Mouse (Mus musculus) layer of hippocampus, postnatal 36 days (tissue): ENCODE results near the gene Car14. TPM values are rescaled to one million over a fixed set of nuclear protein-coding genes. Genes with fewer than 3 reads are reported as not detected.
"Not testable (repeated sequence)": the region's sequence is repeated elsewhere in the genome, so short reads cannot be mapped to it uniquely, and the experiment has no call there.

ENCODE experiments used
- DNase-seq, 2 experiments: peaks; one replicate each; pipeline ENCODE4 v3.0.0; 2022
- total RNA-seq, 2 experiments: library from RNA; stranded (reverse); gene quantifications; 2 replicates each; pipeline ENCODE4 v1.2.3; 2021

The Car14 gene
- total RNA-seq, 2 experiments from 2014 or later = 9.0 to 12.2 TPM

GRCm38 (mm10) chr3:95891211-95892065 is 13.1 kb downstream of the Car14 start, which contains the start of gene BC028528:
TSS of gene BC028528 (minus strand) at chr3:95892005.
- DNase-seq = no peak

DNA sequence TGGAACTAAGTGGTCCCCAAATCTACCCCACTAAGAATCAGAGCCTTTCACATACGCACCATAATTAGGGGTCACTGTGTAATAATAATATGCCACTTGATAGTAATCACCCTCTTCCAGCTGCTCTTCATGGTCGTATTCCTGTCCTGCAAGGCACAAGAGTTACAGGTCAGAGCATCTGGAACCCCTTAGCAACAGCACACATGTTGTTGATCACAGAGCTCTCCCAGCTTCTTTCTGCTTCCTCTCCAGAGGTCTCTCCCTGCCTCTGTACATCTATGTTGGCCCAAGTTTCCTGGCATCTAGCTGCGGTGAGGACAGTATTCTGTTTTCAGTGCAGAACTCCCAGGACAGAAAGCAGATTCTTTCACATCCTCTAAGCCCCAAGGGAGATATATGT is 14.8 kb downstream of the Car14 start:
- DNase-seq = no peak

GRCm38 (mm10) chr3:95887596-95887995 is 16.9 kb downstream of the Car14 start:
- no peak for DNase-seq

DNA sequence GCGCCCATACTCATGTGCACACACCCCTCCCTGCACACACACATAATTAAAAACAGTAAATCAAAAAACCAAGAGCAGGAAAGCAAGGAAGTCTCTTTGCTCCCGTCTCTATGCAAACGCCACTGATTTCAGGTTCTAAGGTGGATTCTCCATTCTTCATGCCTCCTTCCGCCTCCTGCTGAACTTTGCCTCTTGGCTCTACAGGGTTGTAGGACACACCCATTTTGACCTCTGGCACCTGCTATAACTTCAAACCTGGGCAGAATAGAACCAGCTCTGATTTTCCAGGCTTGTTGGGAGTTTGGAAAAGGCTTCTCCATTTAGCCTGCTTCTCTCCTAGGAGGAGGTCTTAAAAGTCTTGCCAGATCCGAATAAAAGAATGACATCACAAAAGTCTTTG is 20.1 kb downstream of the Car14 start:
- DNase-seq = no peak

DNA sequence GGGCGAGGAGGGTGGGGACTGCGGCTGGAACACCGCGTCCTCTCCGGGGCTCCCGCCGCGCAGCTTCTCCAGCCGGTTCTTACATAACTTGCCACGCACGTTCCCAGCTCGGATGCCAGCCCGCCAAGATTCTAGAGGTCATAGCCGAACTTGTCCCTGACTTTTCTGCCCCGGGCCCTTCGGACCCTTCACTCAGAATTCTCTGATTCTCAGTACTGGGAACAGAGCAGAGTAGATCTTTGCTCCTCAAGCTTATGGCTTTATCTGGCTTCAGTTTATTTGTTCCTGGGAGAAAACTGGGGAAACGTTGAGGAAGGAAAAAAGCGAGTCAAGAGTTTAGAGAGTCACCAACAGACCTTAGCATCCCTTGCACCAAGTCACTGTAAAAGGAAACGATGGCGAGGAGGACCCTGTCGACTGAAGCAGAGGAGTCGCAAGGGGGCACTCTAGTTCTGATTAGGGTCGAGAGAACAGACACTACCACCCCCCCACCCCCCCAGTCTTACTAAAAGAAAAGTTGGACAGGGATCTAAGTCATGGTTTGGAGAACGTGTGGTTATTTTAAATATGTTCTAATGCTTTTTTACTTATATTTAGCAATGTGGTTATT is 21.6 kb downstream of the Car14 start:
- peak; percentile 60 to 64 for DNase-seq

DNA sequence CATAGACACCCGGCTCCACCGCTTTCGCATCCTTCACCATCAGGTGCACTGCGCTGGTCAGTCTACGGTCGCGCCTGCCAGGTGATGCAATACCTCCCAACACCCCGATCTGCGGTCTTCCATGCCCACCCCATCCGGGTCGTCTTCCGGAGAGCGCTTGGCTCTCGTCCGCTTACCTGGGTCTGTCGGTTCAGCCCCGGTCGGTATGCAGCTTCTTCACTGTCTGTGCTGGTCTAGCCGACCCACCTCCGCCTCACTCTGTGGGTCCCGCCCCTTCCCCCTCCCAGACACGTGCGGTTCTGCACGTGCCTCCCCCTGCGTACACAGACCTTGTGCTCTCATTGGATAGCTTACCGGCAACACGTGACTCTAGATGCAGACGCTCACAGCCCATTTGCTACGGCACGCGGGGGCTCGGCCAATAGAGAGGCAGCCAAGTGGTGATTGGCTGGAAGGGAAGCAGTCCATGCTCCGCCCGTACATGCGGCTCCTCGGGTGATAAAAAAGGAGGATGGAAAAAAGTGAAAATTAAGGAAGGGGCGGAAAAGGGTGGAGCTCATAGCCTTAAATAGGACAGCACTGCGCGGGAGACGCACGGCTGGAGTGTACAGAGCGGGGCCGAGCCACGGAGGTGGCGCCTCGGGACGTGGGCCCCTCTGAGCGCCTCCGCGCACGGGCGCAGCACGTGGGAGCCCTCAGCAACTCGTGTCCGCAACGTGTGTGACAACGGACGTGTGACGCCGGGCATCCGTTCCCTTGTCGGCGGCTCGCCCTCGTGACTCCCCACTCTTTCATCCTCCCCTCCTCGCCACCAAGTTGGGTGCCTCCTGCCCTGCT is 22.3 kb downstream of the Car14 start, which contains the start of gene Ciart:
Gene Ciart (minus strand): TSS at position 273 of the 837 bp plus-strand sequence.
- peak; percentile 95 to 96 for DNase-seq

- no peak for DNase-seq
These were observed 25.4 kb downstream of the Car14 start for GRCm38 (mm10) chr3:95879063-95879462.

DNA sequence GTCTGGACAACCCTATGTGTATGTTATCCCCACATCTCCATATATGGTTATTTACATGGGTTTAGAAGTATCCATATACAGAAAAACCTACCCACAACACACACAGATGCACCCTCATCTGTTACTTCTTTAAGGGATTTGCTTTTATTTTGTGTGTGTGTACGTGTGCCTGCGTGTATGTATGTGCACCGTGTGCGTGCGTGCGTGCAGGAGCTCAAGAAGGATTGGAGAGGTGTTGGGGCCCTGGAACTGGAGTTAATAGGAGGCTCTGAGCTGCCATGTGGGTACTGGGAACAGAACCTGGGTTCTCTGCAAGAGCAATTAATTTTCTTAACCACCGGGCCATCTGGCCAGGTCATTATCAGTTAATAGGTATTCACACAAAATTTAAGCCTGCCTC is 32.4 kb downstream of the Car14 start:
- no peak for DNase-seq

- DNase-seq = peak; percentile 85 to 86
These were observed 33.1 kb downstream of the Car14 start, which contains the start of gene Mrps21 for GRCm38 (mm10) chr3:95871392-95871867. TSS of gene Mrps21 (minus strand) at chr3:95871519.

- peak in 1 of 2 experiments; percentile 32 for DNase-seq
These were observed 33.5 kb downstream of the Car14 start for GRCm38 (mm10) chr3:95870976-95871375.

- DNase-seq = no peak
These were observed 37.1 kb downstream of the Car14 start for GRCm38 (mm10) chr3:95867408-95867807.

- DNase-seq = no peak
These were observed 38.4 kb downstream of the Car14 start for GRCm38 (mm10) chr3:95866071-95866470.

GRCm38 (mm10) chr3:95865571-95865970 is 38.9 kb downstream of the Car14 start:
- DNase-seq = no peak

DNA sequence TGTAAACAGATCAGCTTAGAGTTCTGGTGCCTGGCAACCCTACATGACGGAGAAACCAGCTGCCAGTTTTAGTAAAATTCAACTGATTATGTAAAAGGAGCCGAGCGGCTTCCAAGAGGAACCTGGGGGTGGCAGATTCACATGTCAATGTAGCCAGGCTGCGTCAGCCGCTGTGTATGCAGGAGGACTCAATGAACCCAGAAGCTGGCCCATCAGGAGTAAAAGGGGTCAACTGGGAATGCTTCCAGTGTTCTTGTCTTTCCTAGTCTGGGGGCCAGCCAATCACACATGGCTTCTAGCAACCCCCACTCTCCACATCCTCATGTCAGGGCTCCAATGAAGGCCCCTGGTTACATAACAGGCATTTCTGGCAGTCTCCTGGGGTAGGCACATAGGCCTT is 39.4 kb downstream of the Car14 start:
- DNase-seq = peak; percentile 69 to 73

DNA sequence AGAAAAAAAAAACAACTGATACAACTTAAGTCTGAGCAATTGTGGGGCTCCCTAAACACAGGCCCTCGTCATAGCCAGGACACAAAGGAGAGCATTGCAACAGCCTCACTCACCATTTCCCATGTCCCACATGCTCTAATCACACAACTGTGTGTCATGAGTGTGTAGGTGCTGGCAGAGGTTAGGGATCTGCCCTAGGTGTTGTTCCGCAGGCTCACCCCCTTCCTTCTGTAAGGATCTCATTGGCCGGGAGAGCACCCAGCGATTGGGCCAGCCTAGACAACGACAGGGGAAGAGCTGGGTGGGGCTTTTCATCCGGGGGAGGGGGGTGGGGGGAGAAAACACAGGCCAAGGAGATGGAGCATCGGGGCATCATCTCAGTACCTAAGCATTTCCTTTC is 40.9 kb downstream of the Car14 start:
- DNase-seq = no peak

- DNase-seq = peak in 1 of 2 experiments; percentile 30
These were observed 42.7 kb downstream of the Car14 start for GRCm38 (mm10) chr3:95861796-95862195.

DNA sequence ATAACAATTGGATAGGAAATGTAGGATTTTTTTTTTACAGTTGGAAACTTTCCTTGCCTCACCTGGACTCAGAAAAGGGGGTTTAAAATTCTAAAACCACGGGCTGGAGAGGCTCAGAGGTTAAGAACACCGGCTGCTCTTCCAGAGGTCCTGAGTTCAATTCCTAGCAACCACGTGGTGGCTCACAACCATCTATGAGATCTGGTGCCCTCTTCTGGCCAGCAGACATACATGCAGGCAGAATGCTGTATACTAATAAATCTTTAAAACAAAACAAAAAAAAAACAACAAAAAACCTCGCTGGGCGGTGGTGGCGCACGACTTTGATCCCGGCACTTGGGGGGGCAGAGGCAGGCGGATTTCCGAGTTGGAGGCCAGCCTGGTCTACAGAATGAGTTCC is 43.3 kb downstream of the Car14 start:
- no peak for DNase-seq

GRCm38 (mm10) chr3:95860323-95860722 is 44.2 kb downstream of the Car14 start:
- no peak for DNase-seq

GRCm38 (mm10) chr3:95858278-95858677 is 46.2 kb downstream of the Car14 start:
- DNase-seq = not testable (repeated sequence)

DNA sequence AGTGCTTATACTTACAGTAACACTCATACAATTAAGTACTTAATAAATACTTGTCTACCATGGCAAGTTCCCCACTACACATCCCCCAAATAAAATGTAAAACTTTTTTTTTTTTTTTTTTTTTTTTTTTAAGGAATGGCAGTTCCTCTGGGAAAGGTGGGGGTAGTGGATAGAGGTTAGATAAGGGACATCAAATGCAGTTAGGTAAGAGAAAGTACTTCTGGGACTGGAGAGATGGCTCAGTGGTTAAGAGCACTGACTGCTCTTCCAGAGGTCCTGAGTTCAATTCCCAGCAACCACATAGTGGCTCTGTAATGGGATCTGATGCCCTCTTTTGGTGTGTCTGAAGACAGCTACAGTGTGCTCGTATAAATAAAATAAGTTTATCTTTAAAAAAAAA is 47.4 kb downstream of the Car14 start:
- DNase-seq = not testable (repeated sequence)

GRCm38 (mm10) chr3:95856115-95856514 is 48.4 kb downstream of the Car14 start:
- DNase-seq = no peak

- DNase-seq = peak; percentile 94
These were observed 48.9 kb downstream of the Car14 start, which contains the start of gene Prpf3 for GRCm38 (mm10) chr3:95855502-95856089. TSS of gene Prpf3 (minus strand) at chr3:95855885.
